Mouse (Mus musculus) heart, postnatal 14 days (tissue): ENCODE measurements at regions not wholly inside any gene's neighbourhood (a gene's known extent, or its start where the extent isn't known, plus 50 kb on each side); places are given as distances from the start of the nearest gene placed in this dataset.

ENCODE experiments used
- DNase-seq, 2 experiments: peaks; one replicate each; pipeline ENCODE4 v3.0.0; 2021 to 2022
- intact Hi-C: fragments of 180-260 bp; cut with DNase I; formaldehyde crosslinking; loops from one replicate; pipeline ENCODE4 v1.15.1; 2025

DNA sequence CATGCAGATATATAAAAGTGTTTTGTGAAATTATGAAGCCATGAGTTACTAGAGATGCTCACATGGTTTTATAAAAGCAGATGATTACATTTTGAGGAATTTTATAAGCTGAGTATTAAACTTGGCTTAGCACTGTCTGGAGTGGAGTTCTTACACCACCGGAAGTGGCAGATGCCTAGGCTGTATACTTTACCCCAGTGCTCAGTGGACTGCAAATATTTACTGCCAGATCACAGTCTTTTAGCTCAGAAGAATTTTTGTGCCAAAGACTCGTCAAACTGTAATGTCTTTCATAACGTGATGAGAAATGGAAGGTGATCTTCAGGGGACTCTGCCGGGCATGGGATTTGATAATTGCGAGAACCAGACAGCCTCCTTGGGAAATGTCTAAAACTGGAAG is 136.1 kb upstream of the 9330182O14Rik start:
- intact Hi-C loops, result no loop called here
- DNase-seq, result no peak

DNA sequence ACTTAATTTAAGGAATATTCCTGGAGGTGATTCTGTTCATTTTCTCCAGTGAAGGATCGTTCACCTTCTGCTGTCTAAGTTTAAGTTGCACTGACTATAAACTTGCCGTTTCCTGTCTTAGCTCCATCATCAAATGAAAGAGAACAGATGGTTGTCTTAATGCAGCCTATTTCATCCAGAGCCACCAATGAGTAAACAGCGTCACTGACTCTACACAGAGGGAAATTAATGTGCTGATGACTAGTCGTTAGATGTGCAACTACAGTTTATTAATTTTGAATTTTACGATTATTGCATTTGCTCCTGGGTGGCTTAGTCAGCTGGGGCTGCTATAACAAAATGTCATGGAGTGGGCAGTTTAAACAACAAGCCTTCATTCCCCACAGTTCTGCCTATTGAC is 134.1 kb upstream of the 9330182O14Rik start:
- DNase-seq, result no peak
- intact Hi-C loops, result no loop called here

DNA sequence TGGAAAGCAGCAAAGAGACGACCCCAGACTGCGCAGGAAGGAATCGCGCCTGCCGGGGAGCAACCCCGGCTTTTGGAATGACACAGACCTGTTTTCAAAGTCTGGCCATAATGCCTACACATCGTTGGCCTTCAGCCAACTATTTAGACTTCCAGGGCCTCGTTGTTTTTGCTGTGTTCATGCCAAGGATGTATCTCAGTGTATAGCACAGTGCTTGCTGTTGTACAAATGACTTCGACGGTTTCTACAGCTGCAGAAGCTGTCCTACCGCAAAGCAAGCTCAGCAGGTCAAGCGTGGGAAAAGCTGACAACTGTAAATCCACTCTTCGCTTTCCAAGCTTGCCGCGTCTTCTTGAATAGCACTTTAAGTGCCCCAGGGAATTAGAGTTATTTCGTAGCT is 129.1 kb upstream of the 9330182O14Rik start:
- intact Hi-C loops, result no loop called here
- DNase-seq, result no peak

DNA sequence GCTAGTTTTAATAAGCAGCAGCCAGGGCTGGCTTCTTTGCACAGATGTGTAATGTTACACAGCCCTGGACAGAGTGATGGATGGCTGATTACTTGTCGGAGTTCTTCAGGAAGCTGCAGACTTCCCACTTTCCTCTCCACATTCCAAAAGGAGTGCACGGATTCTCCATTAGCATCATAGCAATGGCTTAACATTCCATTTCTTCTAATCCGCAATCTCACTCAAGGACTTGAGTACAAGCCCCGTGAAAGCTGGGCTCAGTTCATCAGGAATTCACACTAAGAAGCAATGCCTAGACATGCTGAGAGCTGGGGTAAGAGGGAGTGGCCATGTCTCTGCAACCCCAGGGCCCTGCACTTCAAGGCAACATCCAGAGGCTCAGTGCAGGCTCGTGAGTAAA is 126.3 kb upstream of the 9330182O14Rik start:
- DNase-seq, result no peak
- intact Hi-C loops, result no loop called here

DNA sequence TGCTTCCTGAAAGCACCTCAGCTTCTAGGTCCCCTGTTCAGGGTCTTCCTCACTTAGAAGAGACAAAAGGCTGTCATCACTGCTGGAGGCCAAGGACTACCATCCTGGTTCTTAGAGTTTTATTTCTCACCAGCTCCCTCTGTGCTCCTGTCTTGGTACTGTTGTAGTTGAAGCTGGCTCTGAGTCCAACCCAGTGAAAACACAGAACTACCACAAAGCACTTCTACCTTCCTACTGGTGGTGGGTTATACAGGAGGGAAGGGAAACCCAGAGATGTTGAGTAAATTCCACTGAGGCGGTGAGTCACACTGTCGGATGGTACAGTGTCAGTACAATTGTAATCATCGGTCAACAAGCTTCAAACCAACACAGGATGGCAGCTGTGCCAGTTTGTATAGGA is 120.3 kb upstream of the 9330182O14Rik start:
- DNase-seq, result no peak
- intact Hi-C loops, result no loop called here

DNA sequence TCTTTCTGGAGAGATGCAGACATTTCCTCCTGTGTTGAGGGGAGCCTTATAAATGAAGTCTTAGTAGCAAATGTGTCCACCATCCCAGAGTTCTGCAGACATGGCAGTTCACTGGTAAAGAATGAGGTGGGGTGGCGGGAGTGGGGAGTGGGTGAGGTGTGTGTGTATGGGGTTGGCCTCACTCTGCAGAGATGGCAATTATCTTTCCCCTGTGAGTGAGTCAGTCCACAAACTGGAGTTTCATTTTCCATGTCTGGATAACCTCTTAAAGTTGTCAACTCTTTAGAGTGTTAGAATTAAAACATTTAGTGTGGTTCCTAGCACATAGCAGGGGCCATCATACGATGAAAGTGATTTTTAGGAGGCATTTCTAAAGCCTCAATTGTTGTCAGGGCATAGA is 117.1 kb upstream of the 9330182O14Rik start:
- DNase-seq, result no peak
- intact Hi-C loops, result no loop called here

DNA sequence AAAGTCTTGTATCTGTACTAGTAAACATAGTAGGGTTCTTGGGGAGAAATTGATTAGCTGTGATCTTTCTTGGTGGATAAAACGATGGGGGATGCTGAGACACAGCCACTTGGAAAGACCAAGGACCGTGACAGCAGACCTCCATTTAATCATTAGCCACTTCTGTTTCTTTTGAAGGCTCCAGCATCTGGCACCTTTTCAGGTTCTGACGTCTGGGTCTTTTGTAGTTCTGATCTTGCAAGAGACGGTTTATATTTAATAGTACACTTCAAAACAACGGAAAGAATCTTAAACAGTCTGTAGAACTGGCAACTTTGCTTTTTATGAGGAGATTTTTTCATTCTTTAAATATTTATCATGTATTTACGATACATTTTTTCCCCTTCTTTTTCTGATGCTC is 116.6 kb upstream of the 9330182O14Rik start:
- intact Hi-C loops, result no loop called here
- no peak for DNase-seq

DNA sequence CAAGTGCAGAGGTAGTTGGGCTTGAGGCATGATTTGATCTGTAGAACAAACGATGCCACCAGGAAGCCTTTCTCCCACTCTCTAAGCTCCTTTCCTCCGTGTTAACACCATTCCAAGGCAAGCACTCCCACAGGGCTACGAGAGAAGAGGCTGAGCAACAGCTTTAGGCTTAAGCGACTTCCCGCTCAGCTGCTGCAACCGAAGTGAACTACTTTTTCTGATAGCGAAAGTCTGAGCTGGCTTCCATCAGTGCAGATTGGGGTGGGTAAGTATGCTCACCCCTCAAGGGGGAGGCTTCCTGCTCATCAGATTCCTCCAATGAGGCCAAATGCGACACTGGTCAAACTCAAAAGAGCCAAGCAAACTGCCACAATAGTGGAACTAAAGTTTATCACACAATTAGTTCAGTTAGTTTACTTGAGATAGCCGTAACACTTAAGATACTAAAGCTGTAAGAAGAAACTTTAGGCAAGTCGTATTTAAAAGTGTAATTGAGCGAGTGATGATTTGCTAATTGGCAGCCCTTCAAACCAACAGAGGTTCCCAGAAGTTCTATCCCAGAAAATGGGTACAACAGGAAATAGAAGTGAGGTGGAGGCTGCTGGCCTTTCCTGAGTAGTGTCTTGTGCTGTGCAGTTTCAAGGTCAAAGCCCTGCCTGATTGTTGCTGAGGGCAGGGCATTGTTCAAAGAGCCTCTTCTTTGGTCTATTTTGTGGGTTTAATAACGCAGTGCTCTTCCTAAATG is 115.9 kb upstream of the 9330182O14Rik start:
- intact Hi-C loops, result no loop called here
- no peak for DNase-seq

DNA sequence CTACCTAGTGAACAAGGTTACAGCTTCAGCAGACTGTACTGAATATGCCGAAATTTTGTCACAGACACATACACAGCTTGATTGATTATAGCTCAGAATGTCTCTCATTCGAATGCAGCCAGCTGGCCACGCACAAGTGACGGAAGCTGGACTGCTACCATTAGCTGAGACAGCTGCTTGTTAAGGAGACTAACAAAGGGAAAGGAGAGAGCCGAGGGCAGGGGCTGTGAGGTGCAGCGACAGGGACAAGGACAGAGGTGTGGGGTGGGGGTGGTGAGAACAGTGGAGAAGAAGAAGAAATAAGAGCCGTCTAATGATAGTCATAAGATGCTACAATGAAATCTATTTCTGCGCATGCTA is 115.4 kb upstream of the 9330182O14Rik start:
- DNase-seq, result no peak
- intact Hi-C loops, result no loop called here

DNA sequence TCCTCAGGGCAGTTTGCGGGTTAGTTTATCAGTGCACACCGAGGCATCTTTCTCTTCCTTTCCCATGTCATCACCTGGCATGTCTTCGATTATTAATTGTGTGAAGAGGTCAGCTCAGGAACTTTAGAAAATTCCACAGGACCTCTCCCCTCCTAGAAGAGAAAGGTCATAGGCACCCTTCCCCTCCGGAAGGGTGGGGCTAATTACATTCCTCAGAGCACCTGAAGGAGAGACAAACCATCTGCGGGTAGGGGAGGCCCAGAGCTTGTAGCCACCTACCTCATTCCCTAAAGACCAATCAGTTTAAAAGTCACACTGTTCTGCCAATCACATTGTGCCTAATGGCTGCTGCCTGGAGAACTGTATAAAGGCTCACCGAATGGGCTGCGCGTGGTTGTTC is 114.9 kb upstream of the 9330182O14Rik start:
- intact Hi-C loops, result no loop called here
- no peak for DNase-seq

DNA sequence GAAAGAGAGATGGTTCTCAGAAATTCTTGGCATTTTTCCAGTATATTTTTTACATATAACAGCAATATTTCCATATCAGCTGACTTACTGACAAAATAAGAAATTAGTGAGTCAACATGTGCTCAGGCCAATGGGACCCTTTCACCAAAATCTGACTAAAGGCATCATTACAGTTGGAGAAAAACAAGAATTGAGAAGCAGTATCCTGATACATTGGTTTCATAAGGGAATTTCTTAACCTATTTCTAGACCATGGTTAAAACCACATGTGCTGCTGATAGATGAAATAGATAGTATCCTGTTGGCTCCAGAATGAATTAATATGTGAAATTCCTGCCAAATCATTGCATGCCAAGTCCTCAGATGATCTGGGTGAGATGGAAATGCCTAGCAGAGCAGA is 114.1 kb upstream of the 9330182O14Rik start:
- no peak for DNase-seq
- intact Hi-C loops, result no loop called here

DNA sequence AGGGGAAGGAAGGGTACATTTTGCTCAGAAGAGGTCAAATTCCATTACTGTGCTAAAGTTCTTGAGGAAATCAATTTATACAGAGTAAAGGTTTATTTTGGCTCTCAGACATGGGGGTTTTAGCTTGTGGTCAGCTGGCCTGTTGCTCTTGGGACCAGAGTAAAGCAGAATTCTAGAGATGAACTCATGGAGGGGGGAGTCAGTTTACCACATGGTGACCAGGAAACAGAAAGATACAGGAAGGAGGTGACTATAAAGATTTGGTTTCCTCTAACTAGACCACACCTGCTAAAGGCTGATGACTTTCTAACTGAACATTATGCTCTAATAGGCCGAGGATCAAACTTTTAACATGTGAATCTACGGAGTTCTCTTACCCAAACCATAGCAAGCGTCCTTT is 113.5 kb upstream of the 9330182O14Rik start:
- no peak for DNase-seq
- intact Hi-C loops, result no loop called here

DNA sequence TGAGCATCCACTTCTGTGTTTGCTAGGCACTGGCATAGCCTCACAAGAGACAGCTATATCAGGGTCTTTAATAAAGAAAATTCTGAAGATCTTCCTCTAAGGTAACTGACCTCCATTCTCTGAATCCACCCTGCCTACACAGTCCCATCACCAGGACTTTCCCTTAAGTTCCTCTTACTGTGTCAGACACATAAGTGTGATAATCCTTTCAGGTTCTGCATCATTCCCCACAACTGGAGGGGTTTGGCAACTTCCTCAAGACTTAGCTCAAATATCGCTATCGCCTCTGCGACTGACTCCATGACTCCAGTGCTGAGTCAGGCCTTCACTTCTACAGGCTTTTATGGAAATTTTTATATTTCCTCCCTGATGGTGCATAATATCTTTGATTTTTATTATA is 111.0 kb upstream of the 9330182O14Rik start:
- no peak for DNase-seq
- intact Hi-C loops, result no loop called here

DNA sequence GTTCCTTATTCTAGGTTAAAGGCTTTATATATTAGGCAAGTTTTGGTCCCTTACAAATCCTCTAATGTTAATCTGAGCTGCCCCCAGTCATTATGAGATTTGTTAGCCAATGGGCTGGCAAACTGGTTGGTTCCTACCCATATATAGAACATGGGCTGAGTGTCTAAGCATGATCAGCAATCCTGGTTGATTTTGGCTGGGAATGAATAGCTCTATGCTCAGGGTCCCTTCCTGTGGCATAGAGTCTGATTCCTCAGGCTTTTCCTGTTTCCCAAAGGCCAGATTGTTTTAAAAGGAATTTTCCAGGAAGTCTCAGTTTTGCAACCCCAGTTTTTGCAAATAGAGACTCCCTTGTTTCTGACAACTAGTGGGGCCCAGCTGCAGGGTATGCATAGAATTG is 102.1 kb upstream of the 9330182O14Rik start:
- intact Hi-C loops, result no loop called here
- no peak for DNase-seq

DNA sequence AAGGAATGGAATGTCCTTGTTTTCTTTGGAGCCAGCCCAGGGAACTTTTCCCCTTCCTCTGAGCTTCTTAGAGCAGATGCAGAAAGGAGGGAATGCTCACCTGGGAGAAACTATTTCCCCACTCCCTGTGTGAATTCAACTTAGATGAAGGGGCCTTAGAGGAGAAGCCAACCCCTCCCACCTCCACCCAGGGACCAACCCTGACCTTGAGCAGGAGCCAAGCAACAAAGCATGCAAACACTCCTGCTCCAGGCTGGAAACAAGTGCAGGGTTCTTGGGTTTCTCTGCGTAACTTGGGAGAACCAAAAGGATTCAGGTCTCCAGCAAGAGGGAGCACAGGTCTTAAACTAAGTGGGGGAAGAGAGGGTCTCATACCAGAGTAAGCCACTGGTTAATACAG is 98.0 kb upstream of the 9330182O14Rik start:
- intact Hi-C loops, result no loop called here
- DNase-seq, result no peak

DNA sequence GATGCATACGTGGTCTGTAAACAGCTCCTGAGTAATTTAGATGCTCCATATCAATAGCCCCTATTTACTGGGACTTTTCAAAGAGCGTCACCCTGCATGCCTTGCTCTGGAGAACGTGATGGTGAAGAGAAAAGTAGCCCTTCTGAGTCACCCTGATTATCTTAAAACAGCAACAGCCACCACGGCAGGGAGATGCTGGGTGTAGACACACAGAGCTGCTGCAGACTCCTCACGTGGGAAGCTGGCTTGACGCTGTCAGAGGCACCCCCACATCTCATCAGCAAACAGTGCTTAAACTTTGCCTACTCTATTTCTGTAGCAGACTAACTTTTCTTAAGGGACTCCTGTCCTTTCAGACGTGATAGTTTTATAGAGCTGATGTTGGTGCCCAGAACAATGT is 96.9 kb upstream of the 9330182O14Rik start:
- intact Hi-C loops, result no loop called here

DNA sequence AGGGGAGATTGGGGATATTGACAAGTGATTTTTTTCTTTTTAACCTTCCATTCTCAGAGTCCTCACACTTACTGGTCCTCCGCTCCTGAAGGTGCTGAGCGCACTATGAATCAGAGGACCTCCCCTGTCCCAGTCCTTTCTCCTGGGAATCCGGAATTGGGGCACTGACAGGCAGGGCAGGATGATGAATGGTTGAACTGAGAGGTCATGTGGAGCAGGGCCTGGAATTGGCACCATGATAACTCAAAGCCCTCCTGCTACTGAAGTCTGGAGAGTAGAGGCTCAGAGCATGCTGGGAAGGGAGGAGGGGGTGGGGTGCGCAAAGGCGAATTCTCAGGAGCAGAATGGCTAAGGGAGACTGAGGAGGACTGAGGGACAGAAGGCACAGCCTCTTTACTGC is 87.9 kb upstream of the 9330182O14Rik start:
- intact Hi-C loops, result no loop called here
- DNase-seq, result no peak

More for the DNA sequence above, 96.9 kb upstream of the 9330182O14Rik start:
- DNase-seq, result no peak

DNA sequence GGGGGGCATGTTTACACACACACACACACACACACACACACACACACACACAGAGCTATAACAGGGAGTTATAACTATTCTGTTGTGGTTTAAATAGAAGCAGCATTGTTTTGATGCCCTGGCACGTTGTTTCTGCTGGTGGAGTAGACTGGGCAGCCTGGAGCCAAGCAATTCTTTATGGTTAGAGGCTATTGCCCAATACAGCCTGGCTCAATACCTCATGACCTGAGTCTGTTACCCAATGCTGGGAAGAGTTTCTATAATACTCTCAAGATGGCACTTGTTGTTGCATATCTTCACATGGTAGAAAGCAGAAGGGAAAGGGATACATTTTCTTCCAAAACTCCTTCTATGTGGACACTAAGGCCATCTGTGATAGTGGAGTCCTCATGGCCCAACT is 87.1 kb upstream of the 9330182O14Rik start:
- intact Hi-C loops, result no loop called here

DNA sequence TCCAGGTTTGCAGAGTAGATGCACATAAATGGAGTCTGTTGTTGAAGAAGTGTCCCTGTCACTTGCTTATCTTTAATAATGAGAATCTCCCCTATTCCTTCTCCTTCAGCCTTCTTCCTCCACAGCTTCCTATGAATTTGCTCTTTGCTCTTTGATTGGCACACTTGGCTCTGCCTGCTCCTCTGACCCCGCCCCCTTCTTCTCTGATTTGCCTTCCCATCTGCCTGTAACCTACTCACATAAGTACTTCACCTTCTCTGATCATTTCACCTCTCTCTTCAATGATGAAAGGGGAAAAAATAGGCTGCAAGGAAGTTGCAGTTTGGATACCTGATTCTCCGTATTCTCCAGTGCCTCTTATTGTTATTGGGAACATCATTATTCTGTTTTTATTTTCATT is 66.1 kb upstream of the 9330182O14Rik start:
- no peak for DNase-seq
- intact Hi-C loops, result no loop called here

More for the DNA sequence above, 87.1 kb upstream of the 9330182O14Rik start:
- no peak for DNase-seq

DNA sequence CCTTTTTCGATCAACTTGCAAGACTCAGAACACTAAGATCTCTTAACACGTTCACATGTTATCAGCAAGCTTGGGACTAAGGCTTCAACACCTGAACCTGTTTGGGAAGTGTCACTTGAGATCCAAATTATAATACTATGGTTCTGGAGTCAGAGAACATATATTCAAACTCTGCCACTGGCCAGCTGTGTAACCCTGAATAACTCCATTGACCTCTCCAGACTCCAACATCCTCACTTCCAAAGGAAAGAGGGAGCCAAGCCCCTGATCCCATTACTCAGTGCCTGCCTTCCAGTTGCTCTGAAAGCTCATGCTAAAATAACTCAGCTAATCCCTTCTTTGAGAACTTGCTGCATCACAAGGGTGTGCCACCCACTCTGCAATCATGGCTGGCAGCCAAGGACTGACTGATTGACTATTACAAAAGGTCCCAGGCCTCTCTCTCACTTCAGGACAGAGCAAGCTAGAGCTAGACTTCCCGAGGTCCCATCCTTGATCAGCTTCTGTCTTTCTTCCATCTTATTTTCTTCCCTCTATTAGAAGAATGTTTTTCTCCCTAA is 58.8 kb upstream of the 9330182O14Rik start:
- intact Hi-C loops, result no loop called here
- peak in 1 of 2 experiments; percentile 5 for DNase-seq

DNA sequence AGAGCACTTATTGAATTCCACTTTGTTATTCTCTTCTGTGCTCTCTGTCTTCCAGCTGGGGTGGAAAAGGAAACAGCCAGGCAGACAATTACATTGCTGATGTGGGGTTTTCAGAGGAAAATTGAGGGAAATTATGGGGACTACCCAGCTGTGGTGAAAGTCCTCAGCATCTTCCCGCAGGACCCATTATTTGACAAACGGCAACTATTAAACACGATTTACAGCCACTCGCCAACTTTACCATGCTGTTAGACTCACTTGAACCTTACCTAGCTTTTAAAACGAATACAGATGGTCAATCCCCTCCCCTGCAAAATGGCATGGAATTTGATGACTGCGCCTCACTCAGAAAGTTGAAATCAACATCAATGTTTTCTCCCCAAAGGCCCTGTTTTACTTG is 54.3 kb upstream of the 9330182O14Rik start:
- no peak for DNase-seq
- intact Hi-C loops, result no loop called here
